Mouse (Mus musculus) neural tube, embryonic 15.5 days (tissue): ENCODE results near the gene Txndc8. TPM values are rescaled to one million over a fixed set of nuclear protein-coding genes. Genes with fewer than 3 reads are reported as not detected.

ENCODE experiments used
- ATAC-seq: fragments of 200-750 bp; cut with Nextera tagmentation; 2 replicates; pipeline ENCODE4 v1.8.0; 2017; ENCODE audit warnings: mild to moderate bottlenecking, moderate TSS enrichment, moderate library complexity; ENCODE audit not compliant: low FRiP score
- H3K27ac ChIP-seq: fragments of 300-500 bp; sonication (generic); replicated peaks from 2 replicates; pipeline ENCODE4 v1.5.1; 2015; ENCODE audit warnings: mild to moderate bottlenecking, inconsistent platforms
- H3K27me3 ChIP-seq: fragments of 300-500 bp; sonication (generic); replicated peaks from 2 replicates; pipeline ENCODE4 v1.6.1; 2015; ENCODE audit warnings: inconsistent platforms
- H3K36me3 ChIP-seq: fragments of 300-500 bp; sonication (generic); 2 replicates; pipeline ENCODE4 v1.6.1; 2015; ENCODE audit warnings: inconsistent platforms
- H3K4me1 ChIP-seq: fragments of 300-500 bp; sonication (generic); 2 replicates; pipeline ENCODE4 v1.6.1; 2015; ENCODE audit warnings: inconsistent platforms
- H3K4me2 ChIP-seq: fragments of 300-500 bp; sonication (generic); 2 replicates; pipeline ENCODE4 v1.6.1; 2015; ENCODE audit warnings: inconsistent platforms, mild to moderate bottlenecking, moderate library complexity
- H3K4me3 ChIP-seq: fragments of 300-500 bp; sonication (generic); replicated peaks from 2 replicates; pipeline ENCODE4 v1.5.1; 2015; ENCODE audit warnings: mild to moderate bottlenecking, inconsistent platforms
- H3K9ac ChIP-seq: fragments of 300-500 bp; sonication (generic); replicated peaks from 2 replicates; pipeline ENCODE4 v1.6.1; 2015; ENCODE audit warnings: mild to moderate bottlenecking, inconsistent platforms
- H3K9me3 ChIP-seq: fragments of 300-500 bp; sonication (generic); replicated peaks from 2 replicates; pipeline ENCODE4 v1.6.1; 2016; ENCODE audit warnings: inconsistent platforms
- WGBS: fragments of 180-500 bp; shearing (Covaris S2); methylation state at CpG from one replicate; pipeline ENCODE4 v1.1.7; 2015; ENCODE audit warnings: mixed read lengths; 5-methylcytosine and 5-hydroxymethylcytosine counted together
- polyA plus RNA-seq: library from polyadenylated mRNA; unstranded; fragments of >200 nt; fragmentation: Nextera tagmentation; extraction: Ambion mirVana; gene quantifications from 2 replicates; pipeline ENCODE4 v1.2.1, GENCODE M21; 2015

The Txndc8 gene
- polyA plus RNA-seq, 1 experiment from 2014 or later, result not detected

DNA sequence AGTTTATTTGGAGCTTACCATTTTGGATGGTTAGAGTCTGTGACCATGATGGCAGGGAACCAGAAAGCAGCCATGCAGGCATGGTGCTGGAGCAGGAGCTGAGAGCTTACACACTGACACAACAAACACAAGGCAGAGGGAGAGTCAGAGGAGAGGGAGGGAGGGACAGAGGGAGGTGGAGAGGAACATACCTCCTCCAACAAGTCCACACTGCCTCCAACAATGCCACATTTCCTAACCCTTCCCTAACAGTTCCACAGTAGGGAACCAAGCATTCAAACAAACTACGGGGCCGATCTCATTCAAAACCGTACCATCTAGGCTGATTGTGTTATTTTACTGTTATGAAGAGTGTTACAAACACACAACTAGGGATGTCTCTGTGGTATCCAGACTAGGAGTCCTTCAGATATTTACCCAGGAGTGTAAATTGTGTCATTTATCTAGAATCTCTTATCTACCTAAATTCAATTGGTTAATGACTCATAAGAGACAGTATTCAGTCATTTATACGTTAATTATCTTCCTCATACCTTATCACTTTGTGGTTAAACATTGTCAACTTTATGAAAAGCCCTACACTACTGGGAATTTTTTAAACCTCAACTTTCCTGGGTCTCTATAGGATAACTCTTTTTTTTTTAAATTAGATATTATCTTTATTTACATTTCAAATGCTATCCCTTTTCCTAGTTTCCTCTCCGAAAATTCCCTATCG, 34.4 kb downstream of the Txndc8 start:
- Histone ChIP-seq H3K4me2 (no peak overlapping the region), H3K27ac (no peak overlapping the region), H3K4me3 (no peak overlapping the region), H3K9me3 (no peaks in the 10 kb centered on the region), H3K36me3 (no peaks in the 10 kb centered on the region), H3K9ac (no peak overlapping the region), H3K4me1 (no peaks in the 10 kb centered on the region), H3K27me3 (no peaks in the 10 kb centered on the region)
- no peak for ATAC-seq
- 88% methylated on average over 6 of the region's 6 CpGs for WGBS

DNA sequence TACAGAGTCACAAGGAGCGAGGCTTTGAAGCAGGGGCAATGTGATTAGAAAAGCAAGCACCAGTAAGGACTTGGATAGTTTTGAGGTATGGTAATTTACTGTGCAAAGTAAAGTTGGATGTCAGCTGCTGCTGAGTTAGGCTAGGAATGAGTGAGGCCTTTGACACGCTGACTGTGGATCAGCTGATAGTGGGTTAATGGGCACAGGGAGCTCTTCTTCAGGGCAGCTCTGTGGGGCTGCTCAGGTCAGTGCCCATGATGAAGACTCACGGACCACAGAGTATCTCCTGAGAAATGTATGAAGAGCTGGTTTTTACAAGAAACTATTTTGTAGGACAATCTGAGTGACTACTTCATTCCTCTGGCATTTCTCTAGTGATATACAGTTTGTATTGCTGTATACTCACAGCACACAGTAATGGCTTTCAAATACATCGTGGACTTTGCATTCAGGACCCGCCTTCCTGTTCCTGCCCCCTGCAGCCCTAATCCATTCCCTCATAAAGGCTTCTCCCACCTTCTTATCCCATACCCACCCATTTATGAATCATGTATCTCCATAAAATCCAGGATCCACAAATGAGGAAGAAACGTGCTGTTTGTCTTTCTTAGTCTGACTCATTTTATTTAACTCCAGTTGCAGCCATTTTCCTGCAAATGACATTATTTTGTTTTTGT, 35.2 kb downstream of the Txndc8 start:
- Histone ChIP-seq H3K36me3 (no peaks in the 10 kb centered on the region), H3K4me2 (no peak overlapping the region), H3K27ac (no peak overlapping the region), H3K4me3 (no peak overlapping the region), H3K9ac (no peak overlapping the region), H3K9me3 (no peaks in the 10 kb centered on the region), H3K27me3 (no peaks in the 10 kb centered on the region), H3K4me1 (no peaks in the 10 kb centered on the region)
- WGBS, result 85% methylated on average over 6 of the region's 6 CpGs
- ATAC-seq, result no peak

DNA sequence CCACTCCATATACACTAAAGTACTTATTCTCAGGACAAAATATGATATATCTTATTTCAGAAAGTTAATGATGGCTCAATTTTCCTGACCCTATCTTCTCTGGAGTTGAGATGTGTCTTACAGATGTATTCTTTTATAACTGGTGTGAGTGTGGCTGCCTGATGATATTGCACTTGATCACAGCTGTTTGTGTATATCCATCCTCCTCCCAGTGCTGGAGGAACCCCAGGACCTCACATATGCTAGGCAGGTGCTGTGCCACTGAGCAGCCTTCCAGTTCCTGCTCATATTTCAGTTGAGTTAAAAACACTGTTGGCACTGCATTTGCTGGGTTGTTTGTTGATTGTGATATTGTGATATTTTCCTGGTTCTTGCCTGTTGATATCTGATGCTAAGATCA, 38.6 kb downstream of the Txndc8 start:
- ATAC-seq, result no peak
- Histone ChIP-seq H3K4me2 (no peak overlapping the region), H3K9me3 (no peaks in the 10 kb centered on the region), H3K9ac (no peak overlapping the region), H3K27ac (no peak overlapping the region), H3K27me3 (no peaks in the 10 kb centered on the region), H3K4me1 (no peaks in the 10 kb centered on the region), H3K4me3 (no peak overlapping the region), H3K36me3 (no peaks in the 10 kb centered on the region)

DNA sequence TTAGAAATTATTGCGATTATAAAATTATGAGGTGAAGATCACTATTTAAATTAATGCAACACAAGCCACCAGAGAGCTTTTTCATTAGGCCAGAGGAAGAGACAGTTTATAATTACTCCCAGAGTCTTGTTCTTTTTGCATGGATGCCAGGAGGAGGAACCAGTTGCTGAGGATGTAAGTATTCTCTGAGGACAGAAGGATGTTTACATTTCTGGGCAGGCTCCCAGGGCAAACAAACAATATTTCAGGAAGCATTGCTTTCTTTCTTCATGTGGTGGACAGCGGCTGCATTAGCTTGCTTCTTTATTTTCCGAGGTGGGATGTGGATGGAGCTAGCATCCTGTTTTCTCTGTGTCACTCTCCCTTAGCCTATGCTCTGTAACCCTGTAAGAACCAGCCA, 41.7 kb downstream of the Txndc8 start:
- no peak for ATAC-seq
- Histone ChIP-seq H3K36me3 (no peaks in the 10 kb centered on the region), H3K4me1 (no peaks in the 10 kb centered on the region), H3K9ac (no peak overlapping the region), H3K4me2 (no peak overlapping the region), H3K4me3 (no peak overlapping the region), H3K27me3 (no peaks in the 10 kb centered on the region), H3K9me3 (no peaks in the 10 kb centered on the region), H3K27ac (no peak overlapping the region)
- 69% methylated on average over 3 of the region's 3 CpGs for WGBS

DNA sequence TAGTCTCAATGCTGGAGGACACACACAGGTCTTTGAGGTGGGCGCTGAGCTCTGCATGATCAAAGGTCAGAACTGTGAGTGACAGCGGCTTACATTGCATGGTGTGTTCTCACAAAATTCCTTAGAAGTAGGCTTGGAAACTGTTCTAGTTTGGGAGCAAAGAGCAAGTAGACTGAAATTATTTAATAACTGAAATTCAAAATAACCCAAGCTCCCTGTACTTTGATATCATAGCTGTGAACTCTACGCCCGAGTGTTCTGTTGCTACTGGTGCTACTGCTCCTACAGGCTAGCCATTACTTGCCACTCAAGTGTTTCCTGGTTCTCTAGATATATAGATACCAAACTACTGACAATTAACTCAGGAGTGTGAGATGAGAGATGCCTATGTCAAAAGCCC, 43.4 kb downstream of the Txndc8 start:
- Histone ChIP-seq H3K27ac (no peak overlapping the region), H3K9me3 (no peaks in the 10 kb centered on the region), H3K36me3 (no peaks in the 10 kb centered on the region), H3K27me3 (no peaks in the 10 kb centered on the region), H3K4me2 (no peak overlapping the region), H3K4me3 (no peak overlapping the region), H3K4me1 (no peaks in the 10 kb centered on the region), H3K9ac (no peak overlapping the region)
- ATAC-seq, result no peak
- WGBS, result 96% methylated on average over 4 of the region's 4 CpGs

DNA sequence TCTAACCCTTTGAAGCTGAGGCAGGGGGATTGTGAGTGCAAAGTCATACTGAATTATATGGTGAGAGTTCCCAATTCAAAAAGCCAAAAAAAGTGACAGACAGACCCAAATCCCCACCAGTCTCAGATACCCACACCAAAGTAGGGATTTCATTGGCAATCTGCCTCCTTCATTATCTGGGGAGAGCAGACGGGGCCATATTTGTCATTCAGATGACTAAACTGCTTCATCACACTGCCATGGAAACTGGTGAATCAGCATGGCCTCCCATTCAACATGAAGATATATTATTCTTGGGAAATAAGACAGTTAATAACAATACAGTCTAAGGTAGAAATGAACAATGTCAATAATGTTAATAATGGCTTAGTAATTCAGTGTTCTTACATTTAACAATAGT, 44.8 kb downstream of the Txndc8 start:
- Histone ChIP-seq H3K9me3 (no peaks in the 10 kb centered on the region), H3K4me2 (no peak overlapping the region), H3K36me3 (no peaks in the 10 kb centered on the region), H3K4me1 (no peaks in the 10 kb centered on the region), H3K27ac (no peak overlapping the region), H3K4me3 (no peak overlapping the region), H3K27me3 (no peaks in the 10 kb centered on the region), H3K9ac (no peak overlapping the region)
- 17% methylated on average over 1 of the region's 1 CpGs for WGBS
- ATAC-seq, result no peak

DNA sequence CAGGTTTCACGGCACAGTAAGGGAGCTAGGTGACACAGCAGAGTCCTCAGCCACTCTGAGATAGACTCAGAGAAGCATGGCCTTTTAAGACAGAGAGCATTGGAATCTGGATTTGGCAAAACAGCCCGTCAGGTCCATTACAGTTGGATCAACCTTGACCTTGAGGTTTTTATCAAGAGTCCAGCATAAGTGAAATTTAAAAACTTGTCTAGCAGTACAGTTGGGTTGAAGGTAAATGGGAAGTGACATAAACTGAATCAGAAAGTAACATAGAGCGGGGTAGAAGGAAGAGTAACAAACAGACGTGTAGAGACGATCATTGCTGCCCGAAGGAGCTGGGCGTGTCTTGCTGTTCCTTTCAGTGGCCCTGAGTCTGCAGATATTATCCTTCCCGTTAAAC, 49.9 kb downstream of the Txndc8 start:
- Histone ChIP-seq H3K27ac (no peak overlapping the region), H3K4me1 (peaks cover 27% of the 10 kb centered on the region), H3K4me2 (no peak overlapping the region), H3K9me3 (no peaks in the 10 kb centered on the region), H3K36me3 (no peaks in the 10 kb centered on the region), H3K9ac (no peak overlapping the region), H3K27me3 (0 out of 2 replicates have a peak, but pooled peaks cover 7% of the 10 kb centered on the region), H3K4me3 (no peak overlapping the region)
- 83% methylated on average over 8 of the region's 8 CpGs for WGBS
- ATAC-seq, result no peak

DNA sequence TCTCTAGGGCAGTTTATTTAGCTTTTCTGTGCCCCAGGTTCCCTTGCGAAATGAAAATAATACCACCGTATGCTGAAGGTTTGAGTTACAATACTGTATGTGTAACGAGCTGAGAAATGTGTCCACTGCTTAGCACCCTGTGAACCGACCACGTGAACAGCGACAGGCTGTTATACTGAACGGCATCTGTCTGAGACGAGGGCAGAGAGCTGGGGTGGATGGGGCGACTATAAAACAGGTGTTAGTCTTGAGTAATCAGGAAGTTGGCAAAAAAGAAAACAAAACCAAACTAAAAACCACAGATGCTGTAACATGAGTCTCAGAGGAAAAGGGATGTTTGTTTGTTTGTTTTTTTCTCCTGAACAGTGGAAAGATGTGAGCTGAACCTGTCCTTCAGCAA, 50.8 kb downstream of the Txndc8 start:
- Histone ChIP-seq H3K27me3 (0 out of 2 replicates have a peak, but pooled peaks cover 7% of the 10 kb centered on the region), H3K36me3 (no peaks in the 10 kb centered on the region), H3K27ac (no peak overlapping the region), H3K9me3 (no peaks in the 10 kb centered on the region), H3K9ac (no peak overlapping the region), H3K4me2 (no peak overlapping the region), H3K4me3 (no peak overlapping the region), H3K4me1 (peaks cover 33% of the 10 kb centered on the region)
- WGBS, result 70% methylated on average over 9 of the region's 9 CpGs
- ATAC-seq, result no peak

DNA sequence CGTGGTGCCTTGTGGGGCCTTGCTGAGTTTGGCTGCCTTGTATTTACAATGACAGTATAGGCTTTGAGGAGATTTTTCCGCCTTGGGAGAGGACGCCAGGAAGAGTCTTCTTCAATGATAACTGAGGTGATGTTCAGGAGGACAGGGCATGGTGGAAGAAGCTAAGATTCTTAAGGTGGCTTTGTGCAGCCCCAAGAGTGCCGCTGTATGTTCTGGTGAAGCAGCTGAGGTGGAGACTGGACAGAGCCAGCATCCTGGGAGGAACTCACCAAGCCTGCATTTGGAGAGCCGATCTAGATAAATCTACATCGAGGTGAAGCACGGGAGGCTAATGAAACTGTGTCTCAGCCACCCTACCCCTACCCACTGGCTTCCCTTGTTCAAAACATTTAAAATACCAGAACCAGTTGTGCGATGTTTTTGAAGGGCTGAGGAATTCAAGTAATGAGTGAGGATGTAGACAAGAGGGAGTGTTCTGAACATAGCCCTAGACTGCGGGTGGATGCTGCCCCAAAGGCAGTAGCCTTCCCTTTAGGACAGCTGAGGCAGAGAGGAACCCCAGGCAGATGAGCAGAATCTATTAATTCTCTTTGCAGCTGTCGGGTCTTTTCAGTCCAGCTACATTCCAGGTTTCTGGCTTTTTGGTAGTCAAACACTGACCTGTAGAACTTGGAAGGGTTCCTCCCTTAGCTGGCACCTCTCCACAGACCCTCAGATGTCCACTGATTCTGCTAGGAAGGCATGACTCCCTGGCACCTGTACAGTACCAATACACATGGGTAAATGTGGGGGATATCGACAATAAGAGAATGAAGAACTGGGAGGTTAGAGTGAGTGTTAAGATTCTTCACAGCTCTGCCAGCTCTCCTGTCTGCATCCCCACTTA, 51.5 kb downstream of the Txndc8 start:
- Histone ChIP-seq H3K9ac (peak overlapping the region; percentile 47; the same call in 1 of the 2 replicates), H3K9me3 (no peaks in the 10 kb centered on the region), H3K4me1 (peaks cover 33% of the 10 kb centered on the region), H3K27me3 (0 out of 2 replicates have a peak, but pooled peaks cover 7% of the 10 kb centered on the region), H3K4me2 (peak overlapping the region; percentile 83), H3K27ac (peak overlapping the region; percentile 85), H3K36me3 (no peaks in the 10 kb centered on the region), H3K4me3 (peak overlapping the region; percentile 65)
- 45% methylated on average over 11 of the region's 11 CpGs for WGBS
- ATAC-seq, result no peak

DNA sequence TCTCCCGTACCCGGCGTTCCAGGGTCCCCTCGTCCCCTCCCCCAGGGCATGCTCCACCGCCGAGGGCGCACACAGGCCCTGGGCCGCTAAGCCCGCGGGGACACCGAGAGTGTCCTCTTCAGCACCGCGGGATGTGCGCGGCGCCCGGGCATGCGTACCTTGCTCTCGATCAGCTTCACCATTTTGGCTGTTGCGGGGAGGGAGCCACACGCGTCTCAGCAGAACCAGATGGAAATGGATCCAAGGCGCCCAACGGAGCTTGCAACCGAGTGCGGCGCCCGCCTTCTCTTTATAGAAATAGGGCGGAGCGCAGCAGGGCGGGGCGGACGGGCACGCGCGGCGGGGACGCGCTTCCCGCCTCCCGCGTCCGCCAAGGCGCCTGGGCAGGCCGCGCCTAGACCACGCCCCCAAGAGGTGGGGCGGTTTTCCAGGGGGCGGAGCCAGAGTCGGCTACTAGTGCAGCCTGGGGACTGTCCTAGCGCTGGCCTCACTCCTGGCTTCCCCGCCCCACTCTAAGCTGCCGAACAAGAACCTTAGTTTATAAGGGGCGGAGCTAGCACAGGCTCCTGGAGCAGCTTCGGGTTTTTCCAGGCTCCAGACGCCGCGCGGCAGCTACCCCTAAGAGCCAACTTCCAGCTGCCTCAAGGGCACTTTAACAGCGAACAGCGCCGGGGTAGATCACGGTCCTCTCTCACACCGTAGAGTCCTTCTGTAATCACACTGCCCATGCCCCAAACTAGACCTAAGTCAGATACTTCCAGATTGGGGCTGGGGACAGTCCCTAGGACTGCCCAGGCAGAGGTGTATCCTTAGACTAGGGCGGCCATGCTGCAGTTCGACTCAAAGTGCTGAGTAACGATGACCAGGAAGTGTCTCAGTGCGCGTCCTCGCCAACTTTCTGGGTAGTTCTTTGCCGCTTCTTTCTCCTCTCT, 52.6 kb downstream of the Txndc8 start, which contains the start of gene Txn1:
Gene Txn1 (minus strand): TSS at position 383 of the 932 bp plus-strand sequence.
- peak within 1 kb of the TSS; percentile 74 for H3K9ac ChIP-seq

DNA sequence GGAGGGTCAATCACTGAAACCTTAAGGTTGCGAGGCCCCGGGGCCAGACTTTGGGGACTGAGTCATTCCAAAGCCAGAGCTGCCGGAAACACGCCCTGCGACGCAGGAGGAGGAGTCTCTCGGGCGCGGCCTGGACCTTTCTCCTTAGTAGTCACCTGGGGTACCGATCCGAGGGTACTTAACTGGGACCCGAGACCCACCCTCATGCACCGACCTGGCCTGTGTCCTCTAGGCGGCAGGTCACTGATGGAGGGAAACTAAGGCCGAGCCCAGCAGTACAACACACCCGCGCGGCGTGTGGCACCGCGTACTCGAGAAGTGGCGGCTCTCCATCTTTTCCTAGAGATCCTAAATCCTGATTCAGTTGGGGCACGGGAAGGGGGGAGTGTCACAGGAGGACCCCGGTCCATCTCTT, 53.4 kb downstream of the Txndc8 start:
- H3K4me2 ChIP-seq, result peak overlapping the region; percentile 83
- peak overlapping the region; percentile 85 for H3K27ac ChIP-seq
- H3K9ac ChIP-seq, result peak overlapping the region; percentile 74
- H3K9me3 ChIP-seq, result no peaks in the 10 kb centered on the region
- H3K4me3 ChIP-seq, result peak overlapping the region; percentile 65
- peak; percentile 43 for ATAC-seq
- peaks cover 33% of the 10 kb centered on the region for H3K4me1 ChIP-seq
- H3K27me3 ChIP-seq, result 0 out of 2 replicates have a peak, but pooled peaks cover 7% of the 10 kb centered on the region
- WGBS, result under 1% methylated on average over 25 of the region's 25 CpGs
- H3K36me3 ChIP-seq, result peaks cover 13% of the 10 kb centered on the region

More for the DNA sequence above, 52.6 kb downstream of the Txndc8 start, which contains the start of gene Txn1:
- ATAC-seq, result peak; percentile 97
- H3K4me1 ChIP-seq, result peaks cover 33% of the 10 kb centered on the region
- H3K27ac ChIP-seq, result peak within 1 kb of the TSS; percentile 85
- under 1% methylated on average over 70 of the region's 71 CpGs for WGBS
- H3K4me2 ChIP-seq, result peak within 1 kb of the TSS; percentile 83
- no peaks in the 10 kb centered on the region for H3K9me3 ChIP-seq
- peak within 1 kb of the TSS; percentile 65 for H3K4me3 ChIP-seq
- peaks cover 6% of the 10 kb centered on the region for H3K36me3 ChIP-seq
- H3K27me3 ChIP-seq, result 0 out of 2 replicates have a peak, but pooled peaks cover 7% of the 10 kb centered on the region
